Mouse (Mus musculus): Measurements from ENCODE around the gene Galnt7. TPM values are rescaled to one million over a fixed set of nuclear protein-coding genes. Genes with fewer than 3 reads are reported as not detected.
A peak's percentile ranks its signal among the peaks of the same experiment; 100 is the strongest.

Gene Galnt7
- polyA plus RNA-seq, 1 experiment from 2014 or later = 7.5 TPM

DNA sequence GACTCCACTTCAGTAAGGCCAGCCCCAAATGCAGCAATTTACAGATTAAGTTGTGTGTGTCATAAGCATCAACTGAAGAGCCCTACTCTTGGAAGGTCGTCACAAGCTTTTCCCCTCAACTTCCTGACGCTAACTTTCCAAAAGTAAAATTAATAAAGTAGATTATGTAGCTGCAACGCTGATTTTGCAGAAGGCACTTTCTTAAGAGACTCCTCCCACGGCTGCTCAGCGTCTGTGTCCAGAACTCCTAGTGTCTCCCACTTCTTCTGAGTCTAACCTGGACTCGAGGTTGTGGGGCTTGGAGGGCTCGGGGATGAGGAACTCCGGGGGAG lies 1.5 kb downstream of the Galnt7 start:
- WGBS = 1% methylated on average over 8 of the region's 8 CpGs
- Histone ChIP-seq H3K4me2 (peak overlapping the region; percentile 90), H3K4me1 (replicated peaks) (0 out of 2 replicates have a peak, but pooled peaks cover 8% of the 10 kb centered on the region), H3K9ac (peak overlapping the region; percentile 93), H3K4me3 (peak overlapping the region; percentile 94), H3K27me3 (replicated peaks) (peaks cover 23% of the 10 kb centered on the region), H3K27ac (ENCODE audit: poor library complexity, severe bottlenecking) (peak overlapping the region; percentile 90), H3K9me3 (replicated peaks) (no peaks in the 10 kb centered on the region), H3K36me3 (no peaks in the 10 kb centered on the region)
- no peak for ATAC-seq (ENCODE audit: insufficient number of reproducible peaks, low FRiP score)

DNA sequence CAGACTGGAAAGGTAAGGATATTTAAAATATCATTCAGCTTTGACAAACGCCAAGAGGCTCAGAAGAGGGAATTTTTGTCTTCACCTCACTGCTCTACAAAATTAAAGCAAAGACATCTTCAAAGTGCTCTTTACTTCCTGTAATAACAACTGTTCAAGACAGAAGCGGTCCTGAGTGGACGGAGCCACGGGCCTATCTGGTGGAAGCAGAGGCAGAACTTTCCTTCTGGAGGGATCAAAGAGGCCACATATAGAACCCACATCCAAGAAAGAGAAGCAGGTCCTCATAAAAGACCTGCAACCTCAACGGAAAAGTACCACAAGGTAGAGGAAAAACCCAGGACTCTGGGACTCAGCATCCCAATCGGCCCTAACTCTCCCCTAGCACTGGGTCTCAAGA lies 2.6 kb downstream of the Galnt7 start:
- Histone ChIP-seq H3K4me1 (replicated peaks) (0 out of 2 replicates have a peak, but pooled peaks cover 8% of the 10 kb centered on the region), H3K27me3 (replicated peaks) (peaks cover 27% of the 10 kb centered on the region), H3K9me3 (replicated peaks) (no peaks in the 10 kb centered on the region), H3K36me3 (no peaks in the 10 kb centered on the region), H3K4me2 (no peak overlapping the region), H3K9ac (no peak overlapping the region), H3K4me3 (no peak overlapping the region), H3K27ac (ENCODE audit: poor library complexity, severe bottlenecking) (no peak overlapping the region)
- 78% methylated on average over 6 of the region's 6 CpGs for WGBS
- no peak for ATAC-seq (ENCODE audit: insufficient number of reproducible peaks, low FRiP score)

GRCm38 (mm10) chr8:57647566-57647965 lies 5.3 kb downstream of the Galnt7 start:
- 0 out of 2 replicates have a peak, but pooled peaks cover 12% of the 10 kb centered on the region for H3K4me1 ChIP-seq (replicated peaks)
- H3K27me3 ChIP-seq (replicated peaks) = peaks cover 27% of the 10 kb centered on the region
- no peaks in the 10 kb centered on the region for H3K36me3 ChIP-seq
- 21% methylated on average over 3 of the region's 3 CpGs for WGBS
- H3K9ac ChIP-seq = no peak overlapping the region
- no peaks in the 10 kb centered on the region for H3K9me3 ChIP-seq (replicated peaks)
- H3K27ac ChIP-seq (ENCODE audit: poor library complexity, severe bottlenecking) = no peak overlapping the region
- no peak for ATAC-seq (ENCODE audit: insufficient number of reproducible peaks, low FRiP score)
- H3K4me2 ChIP-seq = no peak overlapping the region
- H3K4me3 ChIP-seq = no peak overlapping the region

- Histone ChIP-seq H3K27ac (ENCODE audit: poor library complexity, severe bottlenecking) (no peak overlapping the region), H3K9me3 (replicated peaks) (no peaks in the 10 kb centered on the region), H3K9ac (no peak overlapping the region), H3K36me3 (no peaks in the 10 kb centered on the region), H3K27me3 (replicated peaks) (peaks cover 22% of the 10 kb centered on the region), H3K4me3 (no peak overlapping the region), H3K4me1 (replicated peaks) (peaks cover 16% of the 10 kb centered on the region; the same call in 1 of the 2 replicates), H3K4me2 (no peak overlapping the region)
- no peak for ATAC-seq (ENCODE audit: insufficient number of reproducible peaks, low FRiP score)
- WGBS = 46% methylated on average over 6 of the region's 6 CpGs
Observed at GRCm38 (mm10) chr8:57644281-57644680, 8.6 kb downstream of the Galnt7 start.

GRCm38 (mm10) chr8:57642722-57643121 lies 10.1 kb downstream of the Galnt7 start:
- Histone ChIP-seq H3K27ac (ENCODE audit: poor library complexity, severe bottlenecking) (no peak overlapping the region), H3K27me3 (replicated peaks) (peaks cover 10% of the 10 kb centered on the region; the same call in 1 of the 2 replicates), H3K9ac (no peak overlapping the region), H3K4me2 (no peak overlapping the region), H3K36me3 (no peaks in the 10 kb centered on the region), H3K4me1 (replicated peaks) (peaks cover 16% of the 10 kb centered on the region; the same call in 1 of the 2 replicates), H3K4me3 (no peak overlapping the region), H3K9me3 (replicated peaks) (no peaks in the 10 kb centered on the region)
- 87% methylated on average over 5 of the region's 5 CpGs for WGBS
- ATAC-seq (ENCODE audit: insufficient number of reproducible peaks, low FRiP score) = no peak

DNA sequence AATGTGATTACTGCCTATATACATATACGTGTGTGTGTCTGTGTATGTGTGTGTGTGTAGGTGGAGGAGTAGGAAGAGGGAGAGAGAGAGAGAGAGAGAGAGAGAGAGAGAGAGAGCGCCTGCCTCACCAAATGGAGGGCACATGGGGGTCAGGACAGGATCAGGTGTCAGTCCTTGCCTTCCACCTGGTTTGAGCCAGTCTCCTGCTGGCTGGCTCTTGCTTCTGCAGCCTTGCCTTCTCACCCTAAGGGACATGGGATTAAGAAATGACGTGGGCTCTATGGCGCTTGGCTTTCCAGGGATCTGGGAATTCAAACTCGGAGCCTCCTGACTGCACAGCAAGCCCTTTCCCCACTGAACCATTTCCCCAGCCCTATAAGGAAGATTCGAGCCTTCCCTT lies 13.9 kb downstream of the Galnt7 start:
- Histone ChIP-seq H3K4me3 (no peak overlapping the region), H3K27ac (ENCODE audit: poor library complexity, severe bottlenecking) (no peak overlapping the region), H3K4me2 (no peak overlapping the region), H3K9me3 (replicated peaks) (no peaks in the 10 kb centered on the region), H3K36me3 (no peaks in the 10 kb centered on the region), H3K4me1 (replicated peaks) (peaks cover 12% of the 10 kb centered on the region), H3K27me3 (replicated peaks) (peaks cover 3% of the 10 kb centered on the region; the same call in 1 of the 2 replicates), H3K9ac (no peak overlapping the region)
- no peak for ATAC-seq (ENCODE audit: insufficient number of reproducible peaks, low FRiP score)
- 67% methylated on average over 6 of the region's 6 CpGs for WGBS

GRCm38 (mm10) chr8:57637599-57638280 lies 15.1 kb downstream of the Galnt7 start:
- Histone ChIP-seq H3K9me3 (replicated peaks) (no peaks in the 10 kb centered on the region), H3K4me2 (0 out of 2 replicates have a peak overlapping the region, but pooled peaks have one; percentile 13), H3K27me3 (replicated peaks) (peaks cover 3% of the 10 kb centered on the region; the same call in 1 of the 2 replicates), H3K27ac (ENCODE audit: poor library complexity, severe bottlenecking) (no peak overlapping the region), H3K9ac (no peak overlapping the region), H3K4me3 (no peak overlapping the region), H3K36me3 (no peaks in the 10 kb centered on the region), H3K4me1 (replicated peaks) (peaks cover 12% of the 10 kb centered on the region)
- ATAC-seq (ENCODE audit: insufficient number of reproducible peaks, low FRiP score) = no peak
- 67% methylated on average over 15 of the region's 15 CpGs for WGBS

DNA sequence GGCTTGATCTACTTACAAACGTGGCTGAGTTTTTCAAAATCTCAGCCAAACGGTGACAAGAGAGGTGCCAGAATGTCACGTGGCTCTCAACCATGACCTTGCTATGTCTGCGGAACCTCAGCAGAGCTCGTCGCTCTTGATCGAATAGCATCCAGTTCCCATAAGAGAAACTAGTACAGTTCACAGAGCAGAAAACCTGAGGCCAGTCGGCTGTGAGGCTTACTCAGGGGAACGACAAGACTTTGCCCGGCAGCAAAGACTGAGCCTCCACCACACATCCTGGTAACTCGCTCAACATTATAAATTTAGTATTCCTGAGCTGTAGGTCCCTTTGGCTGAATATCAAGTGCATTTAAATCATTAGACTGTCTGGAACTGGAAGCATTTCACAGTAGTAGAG lies 16.1 kb downstream of the Galnt7 start:
- Histone ChIP-seq H3K27me3 (replicated peaks) (peaks cover 3% of the 10 kb centered on the region; the same call in 1 of the 2 replicates), H3K4me1 (replicated peaks) (peaks cover 11% of the 10 kb centered on the region), H3K36me3 (no peaks in the 10 kb centered on the region), H3K4me2 (no peak overlapping the region), H3K9me3 (replicated peaks) (no peaks in the 10 kb centered on the region), H3K9ac (no peak overlapping the region), H3K4me3 (no peak overlapping the region), H3K27ac (ENCODE audit: poor library complexity, severe bottlenecking) (no peak overlapping the region)
- ATAC-seq (ENCODE audit: insufficient number of reproducible peaks, low FRiP score) = no peak
- WGBS = 61% methylated on average over 11 of the region's 11 CpGs

- Histone ChIP-seq H3K36me3 (no peaks in the 10 kb centered on the region), H3K4me1 (replicated peaks) (peaks cover 9% of the 10 kb centered on the region), H3K27me3 (replicated peaks) (peaks cover 5% of the 10 kb centered on the region; the same call in 1 of the 2 replicates), H3K4me2 (no peak overlapping the region), H3K27ac (ENCODE audit: poor library complexity, severe bottlenecking) (no peak overlapping the region), H3K9me3 (replicated peaks) (no peaks in the 10 kb centered on the region), H3K9ac (no peak overlapping the region), H3K4me3 (no peak overlapping the region)
- 19% methylated on average over 3 of the region's 3 CpGs for WGBS
- no peak for ATAC-seq (ENCODE audit: insufficient number of reproducible peaks, low FRiP score)
Observed at GRCm38 (mm10) chr8:57636281-57636680, 16.6 kb downstream of the Galnt7 start.

DNA sequence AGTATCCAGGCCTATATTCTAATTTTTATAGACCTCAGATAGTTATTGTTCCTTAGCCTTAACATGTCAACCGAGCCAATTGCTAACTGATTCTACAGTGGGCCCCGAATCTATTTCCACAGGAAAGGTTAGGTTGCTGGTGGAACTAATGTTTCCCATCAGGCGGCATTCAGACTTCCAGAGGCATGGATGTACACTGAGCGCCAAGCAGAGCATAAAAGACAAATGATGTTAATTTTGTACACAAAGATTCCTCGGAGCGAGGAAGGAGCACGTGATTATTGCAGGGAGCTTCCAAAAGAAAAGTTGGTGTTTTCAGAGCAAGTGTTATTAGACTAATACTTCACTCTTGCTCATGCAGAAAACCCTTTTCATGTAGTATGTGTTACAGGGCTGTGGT lies 21.1 kb downstream of the Galnt7 start:
- Histone ChIP-seq H3K36me3 (no peaks in the 10 kb centered on the region), H3K27ac (ENCODE audit: poor library complexity, severe bottlenecking) (no peak overlapping the region), H3K4me3 (no peak overlapping the region), H3K27me3 (replicated peaks) (peaks cover 8% of the 10 kb centered on the region; the same call in 1 of the 2 replicates), H3K9ac (no peak overlapping the region), H3K4me1 (replicated peaks) (peaks cover 6% of the 10 kb centered on the region), H3K9me3 (replicated peaks) (no peaks in the 10 kb centered on the region), H3K4me2 (no peak overlapping the region)
- 90% methylated on average over 7 of the region's 7 CpGs for WGBS
- no peak for ATAC-seq (ENCODE audit: insufficient number of reproducible peaks, low FRiP score)

- no peak for ATAC-seq (ENCODE audit: insufficient number of reproducible peaks, low FRiP score)
- no peak overlapping the region for H3K4me2 ChIP-seq
- H3K4me1 ChIP-seq (replicated peaks) = no peaks in the 10 kb centered on the region
- no peak overlapping the region for H3K9ac ChIP-seq
- 83% methylated on average over 8 of the region's 8 CpGs for WGBS
- H3K4me3 ChIP-seq = no peak overlapping the region
- no peak overlapping the region for H3K27ac ChIP-seq (ENCODE audit: poor library complexity, severe bottlenecking)
- no peaks in the 10 kb centered on the region for H3K9me3 ChIP-seq (replicated peaks)
- H3K27me3 ChIP-seq (replicated peaks) = peaks cover 9% of the 10 kb centered on the region; the same call in 1 of the 2 replicates
- no peaks in the 10 kb centered on the region for H3K36me3 ChIP-seq
Observed at GRCm38 (mm10) chr8:57630148-57630547, 22.7 kb downstream of the Galnt7 start.
